Mouse (Mus musculus) midbrain, embryonic 11.5 days (tissue): ENCODE results near the gene Brpf3. TPM values are rescaled to one million over a fixed set of nuclear protein-coding genes. Genes with fewer than 3 reads are reported as not detected.

Experiments
- ATAC-seq: fragments of 200-750 bp; cut with Nextera tagmentation; 2 replicates; pipeline ENCODE4 v1.8.0; 2017; ENCODE audit warnings: moderate TSS enrichment, moderate library complexity; ENCODE audit not compliant: low FRiP score
- DNase-seq: peaks from one replicate; pipeline ENCODE4 v3.0.0; 2015; ENCODE audit warnings: low spot score; ENCODE audit errors: missing footprints
- H3K27ac ChIP-seq: fragments of 300-500 bp; sonication (generic); 2 replicates; pipeline ENCODE4 v1.5.1; 2014; ENCODE audit warnings: low read depth, low read length
- H3K27me3 ChIP-seq: fragments of 300-500 bp; sonication (generic); 2 replicates; pipeline ENCODE4 v1.6.1; 2014; ENCODE audit warnings: mild to moderate bottlenecking, low read length, moderate library complexity, mixed read lengths; ENCODE audit not compliant: control insufficient read depth, insufficient read depth
- H3K36me3 ChIP-seq: fragments of 300-500 bp; sonication (generic); 2 replicates; pipeline ENCODE4 v1.6.1; 2014; ENCODE audit warnings: mild to moderate bottlenecking, low read length, moderate library complexity, mixed read lengths; ENCODE audit not compliant: control insufficient read depth, insufficient read depth
- H3K4me1 ChIP-seq: fragments of 300-500 bp; sonication (generic); 2 replicates; pipeline ENCODE4 v1.6.1; 2014; ENCODE audit warnings: low read length; ENCODE audit not compliant: control insufficient read depth, insufficient read depth
- H3K4me2 ChIP-seq: fragments of 300-500 bp; sonication (generic); 2 replicates; pipeline ENCODE4 v1.6.1; 2014; ENCODE audit warnings: mild to moderate bottlenecking, moderate library complexity
- H3K4me3 ChIP-seq: fragments of 300-500 bp; sonication (generic); 2 replicates; pipeline ENCODE4 v1.5.1; 2014; ENCODE audit warnings: low read depth, low read length
- H3K9ac ChIP-seq: fragments of 300-500 bp; sonication (generic); 2 replicates; pipeline ENCODE4 v1.6.1; 2014; ENCODE audit warnings: low read length
- H3K9me3 ChIP-seq: fragments of 300-500 bp; sonication (generic); 2 replicates; pipeline ENCODE4 v1.6.1; 2016; ENCODE audit warnings: low read length; ENCODE audit not compliant: control insufficient read depth
- WGBS: fragments of 180-500 bp; shearing (Covaris S2); extraction: QIAGEN DNeasy Blood & Tissue Kit; methylation state at CpG from one replicate; pipeline ENCODE4 v1.1.7; 2014; 5-methylcytosine and 5-hydroxymethylcytosine counted together
- polyA plus RNA-seq: library from polyadenylated mRNA; unstranded; fragments of >200 nt; fragmentation: Nextera tagmentation; extraction: Ambion mirVana; gene quantifications from 2 replicates; pipeline ENCODE4 v1.2.1, GENCODE M21; 2014

Gene Brpf3
- polyA plus RNA-seq, 1 experiment from 2014 or later = 9.7 TPM

DNA sequence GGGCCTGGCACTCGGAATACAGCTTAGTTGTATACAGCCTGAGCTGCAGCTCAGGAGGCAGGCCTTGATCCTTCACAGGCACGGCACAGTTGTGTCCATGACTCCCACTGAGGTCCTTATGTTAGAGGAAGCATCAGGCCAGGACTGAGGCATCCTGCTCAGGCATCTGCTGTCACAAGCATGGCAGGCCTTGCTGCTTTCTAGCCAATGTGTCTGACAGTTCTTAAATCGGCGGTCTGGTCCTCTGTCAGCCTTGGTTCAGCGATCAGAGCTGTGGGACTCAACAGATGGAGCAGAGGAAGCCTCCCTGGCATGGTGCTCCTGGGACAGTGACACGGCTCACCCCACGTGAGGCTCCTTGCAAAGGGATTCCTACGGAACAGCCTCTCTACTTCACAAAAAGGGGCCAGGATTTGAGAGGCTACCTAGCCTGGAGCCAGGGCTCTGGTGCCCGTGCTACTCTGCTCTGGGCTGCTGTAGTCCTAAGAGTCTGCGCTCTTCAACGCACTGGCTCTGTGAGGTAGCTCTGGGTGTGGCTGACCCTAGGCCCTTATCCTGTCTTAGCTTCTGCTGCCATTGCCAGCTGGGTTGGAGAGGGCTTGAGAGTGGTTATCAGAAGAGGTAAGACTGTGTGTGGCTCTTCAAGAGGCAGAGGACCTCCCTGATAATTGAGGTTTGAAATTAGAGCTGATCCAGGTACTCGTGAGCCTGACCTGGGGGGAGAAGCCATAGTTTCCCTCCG, 22.3 kb downstream of the Brpf3 start:
- H3K9me3 ChIP-seq = no peaks in the 10 kb centered on the region
- DNase-seq = no peak
- ATAC-seq = no peak
- no peak overlapping the region for H3K4me3 ChIP-seq
- H3K27me3 ChIP-seq = no peaks in the 10 kb centered on the region
- H3K4me2 ChIP-seq = no peak overlapping the region
- H3K4me1 ChIP-seq = no peaks in the 10 kb centered on the region
- peaks cover 41% of the 10 kb centered on the region for H3K36me3 ChIP-seq
- WGBS = 89% methylated on average over 13 of the region's 13 CpGs
- no peak overlapping the region for H3K9ac ChIP-seq
- no peak overlapping the region for H3K27ac ChIP-seq

DNA sequence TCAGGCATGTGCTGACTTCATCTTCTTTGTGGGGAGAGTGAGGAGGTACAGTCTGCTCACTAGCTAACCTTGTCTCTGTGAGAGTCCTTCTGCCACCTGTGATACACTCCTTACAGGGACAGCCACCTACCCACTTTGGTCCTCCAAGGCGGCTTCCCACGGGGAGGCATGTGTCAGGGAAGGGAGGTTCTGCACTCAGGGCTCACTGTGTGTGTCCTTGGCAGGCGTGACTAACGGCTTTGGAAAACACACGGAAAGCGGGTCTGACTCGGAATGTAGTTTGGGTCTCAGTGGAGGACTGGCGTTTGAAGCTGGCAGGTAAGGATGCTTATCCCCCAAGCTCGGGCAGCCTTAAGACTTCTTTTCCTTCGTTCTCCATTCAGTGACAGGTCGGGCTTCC, 22.9 kb downstream of the Brpf3 start:
- Histone ChIP-seq H3K4me3 (no peak overlapping the region), H3K4me2 (no peak overlapping the region), H3K9me3 (no peaks in the 10 kb centered on the region), H3K27me3 (no peaks in the 10 kb centered on the region), H3K9ac (no peak overlapping the region), H3K36me3 (peaks cover 36% of the 10 kb centered on the region), H3K27ac (no peak overlapping the region), H3K4me1 (no peaks in the 10 kb centered on the region)
- WGBS = 83% methylated on average over 11 of the region's 11 CpGs
- ATAC-seq (no peak), DNase-seq (no peak)

DNA sequence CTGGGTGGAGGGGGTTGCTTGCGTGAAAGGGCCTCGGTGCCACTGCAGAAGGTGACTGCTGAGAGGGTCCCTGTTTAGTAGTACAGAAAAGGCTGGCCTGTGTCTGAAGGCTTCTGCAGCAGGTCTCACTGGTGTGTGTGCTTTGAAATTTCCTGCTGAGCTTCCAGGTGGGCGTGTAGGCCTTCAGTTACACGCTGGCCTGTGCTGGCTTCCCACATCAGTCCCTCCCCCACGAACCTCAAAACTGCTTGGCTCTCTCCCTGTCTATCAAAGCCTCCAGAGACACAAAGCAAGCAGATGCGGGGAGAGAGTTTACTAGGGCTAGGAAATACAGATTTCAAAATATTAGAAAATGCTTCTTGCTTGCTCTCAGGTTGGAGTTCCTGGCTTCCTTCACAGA, 24.0 kb downstream of the Brpf3 start:
- H3K4me1 ChIP-seq = no peaks in the 10 kb centered on the region
- H3K4me3 ChIP-seq = no peak overlapping the region
- no peak overlapping the region for H3K9ac ChIP-seq
- H3K9me3 ChIP-seq = no peaks in the 10 kb centered on the region
- H3K36me3 ChIP-seq = peaks cover 32% of the 10 kb centered on the region
- H3K4me2 ChIP-seq = no peak overlapping the region
- H3K27me3 ChIP-seq = no peaks in the 10 kb centered on the region
- 91% methylated on average over 6 of the region's 6 CpGs for WGBS
- no peak for ATAC-seq
- H3K27ac ChIP-seq = no peak overlapping the region
- no peak for DNase-seq

DNA sequence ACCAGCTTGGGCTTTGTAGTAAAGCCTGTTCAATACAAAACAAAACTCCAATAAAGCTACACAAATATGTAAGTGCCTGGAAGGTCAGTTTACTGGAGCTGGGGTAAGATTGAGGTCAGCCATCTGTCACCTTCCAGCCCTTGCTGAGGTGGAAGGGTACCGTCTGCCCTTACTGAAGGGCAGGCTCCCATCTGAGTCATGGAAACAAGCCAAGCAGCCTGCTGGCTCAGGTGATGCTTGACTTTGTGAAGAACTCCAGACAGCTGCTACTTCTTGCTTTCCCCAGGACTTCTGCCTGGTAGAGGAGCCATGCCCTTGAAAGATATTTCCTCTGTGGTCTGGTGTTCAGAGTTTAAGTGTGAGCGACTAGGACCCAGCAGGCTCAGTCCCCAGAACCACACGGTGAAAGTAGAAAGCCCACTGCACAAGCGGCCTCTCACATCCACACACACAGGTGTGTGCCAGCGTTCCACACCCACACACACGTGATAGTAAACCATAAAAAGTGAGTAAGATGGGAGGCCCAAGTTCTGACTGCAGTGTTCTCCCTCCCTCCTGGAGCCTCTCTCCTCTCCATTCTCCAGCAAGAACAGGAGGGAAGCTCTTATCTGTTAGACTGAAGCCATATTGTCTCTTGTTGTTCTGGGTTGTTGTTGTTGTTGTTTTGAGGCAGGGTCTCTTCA, 24.6 kb downstream of the Brpf3 start:
- no peak overlapping the region for H3K9ac ChIP-seq
- no peak overlapping the region for H3K27ac ChIP-seq
- H3K4me3 ChIP-seq = no peak overlapping the region
- H3K4me1 ChIP-seq = no peaks in the 10 kb centered on the region
- H3K9me3 ChIP-seq = no peaks in the 10 kb centered on the region
- DNase-seq (no peak), ATAC-seq (no peak)
- H3K36me3 ChIP-seq = peaks cover 32% of the 10 kb centered on the region
- H3K27me3 ChIP-seq = no peaks in the 10 kb centered on the region
- 96% methylated on average over 6 of the region's 6 CpGs for WGBS
- H3K4me2 ChIP-seq = no peak overlapping the region

DNA sequence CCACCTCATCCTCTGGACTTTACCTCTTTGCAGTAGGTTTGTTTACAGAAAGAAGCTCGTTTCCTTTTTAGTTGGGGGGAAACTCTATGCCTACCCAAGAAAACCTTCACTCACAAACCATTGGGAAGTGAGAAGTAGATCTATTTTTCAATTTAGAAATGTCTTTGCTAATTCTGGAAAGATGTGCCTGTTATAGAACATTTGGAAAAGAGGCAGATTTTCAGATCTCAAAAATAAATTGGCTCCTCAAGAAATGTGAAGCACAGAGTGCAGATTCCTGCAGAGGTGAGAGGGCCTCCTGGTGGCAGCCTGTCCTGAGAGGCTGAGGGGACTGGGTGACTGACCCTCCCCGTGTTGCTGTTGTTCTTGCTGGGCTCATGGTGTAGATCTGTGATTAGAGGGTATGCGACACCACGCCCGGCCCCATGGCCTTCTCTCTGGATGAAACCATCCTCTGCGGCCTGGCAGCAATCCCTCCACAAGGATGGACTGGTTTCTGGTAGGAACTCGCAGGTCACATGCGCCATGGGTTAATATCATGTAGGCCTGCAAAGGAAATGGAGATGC, 26.9 kb downstream of the Brpf3 start:
- H3K4me1 ChIP-seq = no peaks in the 10 kb centered on the region
- 91% methylated on average over 8 of the region's 8 CpGs for WGBS
- no peak overlapping the region for H3K27ac ChIP-seq
- DNase-seq = no peak
- no peak overlapping the region for H3K9ac ChIP-seq
- no peak for ATAC-seq
- H3K36me3 ChIP-seq = peaks cover 35% of the 10 kb centered on the region
- no peak overlapping the region for H3K4me2 ChIP-seq
- H3K4me3 ChIP-seq = no peak overlapping the region
- no peaks in the 10 kb centered on the region for H3K9me3 ChIP-seq
- H3K27me3 ChIP-seq = no peaks in the 10 kb centered on the region

DNA sequence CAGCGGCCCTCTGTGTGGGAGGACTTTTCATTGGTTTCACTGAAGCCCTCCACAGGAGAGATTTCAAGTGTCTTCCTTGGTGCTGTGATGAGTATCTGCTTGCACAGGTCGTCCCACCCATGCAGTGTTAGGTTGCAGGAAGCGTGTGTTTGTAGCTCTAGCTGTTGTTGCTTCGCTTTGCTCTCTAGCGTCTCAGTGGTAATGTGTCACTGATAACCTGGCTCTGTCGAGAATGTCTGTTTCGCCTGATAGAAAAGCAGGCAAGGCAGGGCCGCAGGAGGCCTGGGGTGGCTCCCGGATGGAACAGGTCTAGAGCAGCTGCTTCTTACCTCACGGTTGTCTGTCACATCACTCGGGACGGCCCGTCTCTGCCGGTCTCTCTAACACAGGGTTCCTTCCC, 28.2 kb downstream of the Brpf3 start:
- H3K27me3 ChIP-seq = no peaks in the 10 kb centered on the region
- H3K4me3 ChIP-seq = no peak overlapping the region
- H3K27ac ChIP-seq = no peak overlapping the region
- no peak overlapping the region for H3K9ac ChIP-seq
- H3K4me1 ChIP-seq = no peaks in the 10 kb centered on the region
- WGBS = 93% methylated on average over 14 of the region's 14 CpGs
- H3K36me3 ChIP-seq = peaks cover 35% of the 10 kb centered on the region
- DNase-seq = no peak
- no peak overlapping the region for H3K4me2 ChIP-seq
- ATAC-seq = no peak
- H3K9me3 ChIP-seq = no peaks in the 10 kb centered on the region

DNA sequence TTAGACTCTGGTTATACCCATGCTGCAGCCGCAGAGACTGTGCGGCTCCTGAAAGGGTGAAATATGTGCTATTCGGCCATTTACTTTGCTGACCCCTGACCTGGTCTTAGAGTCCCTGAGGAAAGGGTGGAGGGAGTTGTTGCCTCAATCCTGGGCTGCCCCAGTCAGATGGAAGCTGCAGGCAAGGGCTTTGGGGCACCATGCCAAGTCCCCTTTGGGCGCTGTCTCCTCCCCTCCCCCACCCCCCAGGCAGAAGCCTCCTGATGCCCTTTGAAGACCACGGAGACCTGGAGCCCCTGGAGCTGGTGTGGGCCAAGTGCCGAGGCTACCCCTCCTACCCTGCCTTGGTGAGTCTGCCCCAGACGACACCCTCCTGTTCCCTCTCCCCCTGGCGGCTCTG, 30.2 kb downstream of the Brpf3 start:
- Histone ChIP-seq H3K36me3 (peaks cover 24% of the 10 kb centered on the region), H3K27me3 (no peaks in the 10 kb centered on the region), H3K4me1 (no peaks in the 10 kb centered on the region), H3K9ac (no peak overlapping the region), H3K4me3 (no peak overlapping the region), H3K27ac (no peak overlapping the region), H3K9me3 (no peaks in the 10 kb centered on the region), H3K4me2 (no peak overlapping the region)
- 82% methylated on average over 8 of the region's 8 CpGs for WGBS
- DNase-seq (no peak), ATAC-seq (no peak)

DNA sequence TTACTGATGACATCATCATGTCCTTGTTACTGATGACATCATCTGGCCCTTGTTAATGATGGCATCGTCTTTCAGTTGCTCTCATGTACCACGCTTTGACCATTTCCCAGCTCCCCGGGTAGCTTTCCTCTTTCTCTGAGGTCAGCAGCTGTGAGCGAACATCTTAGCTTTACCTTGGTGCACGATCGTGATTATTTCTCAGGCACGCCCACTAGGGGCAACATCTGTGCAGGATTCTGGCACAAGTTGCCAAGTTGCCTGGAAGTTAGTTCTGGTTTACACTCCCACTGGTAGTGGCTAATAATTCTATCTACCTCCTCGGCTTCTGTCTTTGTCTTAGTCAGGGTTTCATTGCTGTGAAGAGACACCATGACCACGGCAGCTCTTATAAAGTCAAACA, 31.1 kb downstream of the Brpf3 start:
- no peaks in the 10 kb centered on the region for H3K4me1 ChIP-seq
- WGBS = 89% methylated on average over 9 of the region's 9 CpGs
- no peaks in the 10 kb centered on the region for H3K9me3 ChIP-seq
- H3K4me2 ChIP-seq = no peak overlapping the region
- peaks cover 18% of the 10 kb centered on the region for H3K36me3 ChIP-seq
- DNase-seq (no peak), ATAC-seq (no peak)
- no peak overlapping the region for H3K4me3 ChIP-seq
- H3K9ac ChIP-seq = no peak overlapping the region
- no peaks in the 10 kb centered on the region for H3K27me3 ChIP-seq
- no peak overlapping the region for H3K27ac ChIP-seq

DNA sequence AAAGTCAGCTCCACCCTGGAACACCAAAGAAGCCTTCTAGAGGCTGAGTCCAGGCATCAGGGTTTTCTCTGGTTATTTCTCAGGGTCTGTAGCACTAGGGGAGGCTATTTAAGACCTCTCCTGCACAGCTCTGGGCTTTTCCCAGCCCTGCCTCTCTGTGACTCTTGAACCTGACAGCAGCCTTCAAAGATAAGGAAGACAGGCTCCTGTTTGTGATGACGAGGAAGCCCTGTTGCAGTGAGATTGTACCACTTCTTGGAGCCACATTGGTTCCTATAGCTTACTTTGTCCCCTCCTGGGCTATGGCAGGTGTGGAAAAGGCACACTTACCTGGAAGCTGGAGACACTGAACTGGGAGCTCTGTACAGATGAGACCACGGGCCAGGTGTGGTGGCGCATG, 32.0 kb downstream of the Brpf3 start:
- H3K27me3 ChIP-seq = no peaks in the 10 kb centered on the region
- 97% methylated on average over 3 of the region's 3 CpGs for WGBS
- H3K27ac ChIP-seq = no peak overlapping the region
- H3K4me2 ChIP-seq = no peak overlapping the region
- DNase-seq (no peak), ATAC-seq (no peak)
- peaks cover 21% of the 10 kb centered on the region for H3K36me3 ChIP-seq
- no peak overlapping the region for H3K4me3 ChIP-seq
- no peaks in the 10 kb centered on the region for H3K9me3 ChIP-seq
- no peaks in the 10 kb centered on the region for H3K4me1 ChIP-seq
- H3K9ac ChIP-seq = no peak overlapping the region
